Mouse (Mus musculus) liver, adult 2 months (tissue): ENCODE measurements around the gene Tnik.

Experiments
- CTCF ChIP-seq: fragments of 200-500 bp; IDR thresholded peaks from 2 replicates; pipeline ENCODE4 v1.5.1; 2011; ENCODE audit warnings: low read depth, low read length, control low read depth
- POLR2A ChIP-seq: fragments of 200-500 bp; IDR thresholded peaks from 2 replicates; pipeline ENCODE4 v1.6.1; 2011; ENCODE audit warnings: low read length, control low read depth; ENCODE audit not compliant: insufficient read depth; ENCODE audit errors: extremely low read depth

DNA sequence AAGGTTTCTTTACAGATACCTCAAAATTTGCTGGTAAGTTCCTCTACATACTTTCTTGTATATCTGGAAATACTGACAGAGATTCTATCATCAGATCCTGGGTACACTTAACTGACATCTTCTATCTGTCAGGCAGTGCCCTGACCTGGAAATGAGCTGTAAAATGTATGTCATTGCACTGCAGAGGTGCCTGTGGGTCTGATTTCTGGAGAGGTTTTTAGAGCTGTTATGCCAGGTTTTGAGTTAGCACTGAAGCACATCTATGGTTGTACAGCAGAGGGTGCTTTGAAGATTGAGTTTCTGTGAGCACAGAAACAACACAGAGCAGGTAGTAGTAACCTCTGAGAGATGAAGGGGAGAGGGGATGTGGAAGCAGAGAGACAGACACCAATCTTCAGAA, 129.5 kb downstream of the Tnik start:
- TF ChIP-seq CTCF, result no peak
- no peak for TF ChIP-seq POLR2A
